Mouse (Mus musculus): Measurements from ENCODE around the gene Dmd.

GRCm38 (mm10) chrX:84878125-84878524, 1929.5 kb downstream of the Dmd start:
- TF ChIP-seq POLR2A (IDR thresholded peaks at IDR 0.05; ENCODE audit: control insufficient read depth in 1 of 2, insufficient read depth in 1 of 2, low read depth in 1 of 2, low read length in 2 of 2, poor library complexity in 1 of 2) (no peak), MYC (IDR thresholded peaks at IDR 0.05; ENCODE audit: low read depth, low read length) (no peak), ZNF384 (IDR thresholded peaks at IDR 0.05; ENCODE audit: low read depth, low read length) (no peak), NRF1 (IDR thresholded peaks at IDR 0.05; ENCODE audit: insufficient read depth, low read depth, low read length, poor library complexity, severe bottlenecking) (no peak), ZC3H11A (IDR thresholded peaks at IDR 0.05; ENCODE audit: low read depth, low read length) (no peak), CTCF (IDR thresholded peaks at IDR 0.05 in 2 of 3, conservative IDR thresholded peaks at IDR 0.05 in 1 of 3; ENCODE audit: control insufficient read depth in 1 of 3, insufficient read depth in 1 of 3, low read depth in 2 of 3, low read length in 3 of 3, poor library complexity in 1 of 3, severe bottlenecking in 1 of 3) (no peak), GATA1 (IDR thresholded peaks at IDR 0.05; ENCODE audit: low read depth, low read length) (no peak), MEF2A (IDR thresholded peaks at IDR 0.05; ENCODE audit: extremely low read depth, insufficient replicate concordance, low read depth, low read length, poor library complexity, severe bottlenecking) (no peak), USF1 (IDR thresholded peaks at IDR 0.05; ENCODE audit: low read depth, low read length) (no peak), ZMIZ1 (IDR thresholded peaks at IDR 0.05; ENCODE audit: low read depth, low read length) (no peak), SMC3 (IDR thresholded peaks at IDR 0.05; ENCODE audit: low read depth, low read length) (no peak)
